Mouse (Mus musculus) midbrain, embryonic 16.5 days (tissue): Measurements from ENCODE around the gene Lmf2. TPM values are rescaled to one million over a fixed set of nuclear protein-coding genes. Genes with fewer than 3 reads are reported as not detected.

Experiments used
- ATAC-seq: fragments of 200-750 bp; cut with Nextera tagmentation; 2 replicates; pipeline ENCODE4 v1.8.0; 2017; ENCODE audit warnings: moderate TSS enrichment
- H3K27ac ChIP-seq: fragments of 300-500 bp; sonication (generic); 2 replicates; pipeline ENCODE4 v1.5.1; 2014; ENCODE audit warnings: mild to moderate bottlenecking, low read length, mixed read lengths
- H3K27me3 ChIP-seq: fragments of 300-500 bp; sonication (generic); 2 replicates; pipeline ENCODE4 v1.6.1; 2014; ENCODE audit warnings: low read depth, low read length, mixed read lengths; ENCODE audit not compliant: control insufficient read depth, insufficient read depth
- H3K36me3 ChIP-seq: fragments of 300-500 bp; sonication (generic); 2 replicates; pipeline ENCODE4 v1.6.1; 2014; ENCODE audit warnings: mild to moderate bottlenecking, low read length, moderate library complexity, mixed read lengths; ENCODE audit not compliant: control insufficient read depth, insufficient read depth
- H3K4me1 ChIP-seq: fragments of 300-500 bp; sonication (generic); 2 replicates; pipeline ENCODE4 v1.6.1; 2014; ENCODE audit warnings: mild to moderate bottlenecking, low read length, mixed read lengths; ENCODE audit not compliant: control insufficient read depth, insufficient read depth
- H3K4me2 ChIP-seq: fragments of 300-500 bp; sonication (generic); 2 replicates; pipeline ENCODE4 v1.6.1; 2014; ENCODE audit warnings: mild to moderate bottlenecking, low read length, mixed read lengths
- H3K4me3 ChIP-seq: fragments of 300-500 bp; sonication (generic); 2 replicates; pipeline ENCODE4 v1.5.1; 2014; ENCODE audit warnings: low read depth, mild to moderate bottlenecking, low read length, moderate library complexity, mixed read lengths
- H3K9ac ChIP-seq: fragments of 300-500 bp; sonication (generic); 2 replicates; pipeline ENCODE4 v1.6.1; 2014; ENCODE audit warnings: low read depth, low read length, mixed read lengths
- H3K9me3 ChIP-seq: fragments of 300-500 bp; sonication (generic); replicated peaks from 2 replicates; pipeline ENCODE4 v1.6.1; 2014; ENCODE audit warnings: mild to moderate bottlenecking, low read length, mixed read lengths; ENCODE audit not compliant: control insufficient read depth, poor library complexity, severe bottlenecking
- WGBS: fragments of 180-500 bp; shearing (Covaris S2); extraction: QIAGEN DNeasy Blood & Tissue Kit; methylation state at CpG from one replicate; pipeline ENCODE4 v1.1.7; 2014; 5-methylcytosine and 5-hydroxymethylcytosine counted together
- polyA plus RNA-seq: library from polyadenylated mRNA; unstranded; fragments of >200 nt; fragmentation: Nextera tagmentation; extraction: Ambion mirVana; gene quantifications from 2 replicates; pipeline ENCODE4 v1.2.1, GENCODE M21; 2015

The Lmf2 gene
- polyA plus RNA-seq, 1 experiment from 2014 or later: 34.9 TPM

GRCm38 (mm10) chr15:89314511-89315189 is 40.8 kb downstream of the Lmf2 start:
- Histone ChIP-seq H3K4me1 (peaks cover 32% of the 10 kb centered on the region), H3K9me3 (no peaks in the 10 kb centered on the region), H3K27me3 (no peaks in the 10 kb centered on the region), H3K9ac (peak overlapping the region; percentile 92), H3K4me3 (peak overlapping the region; percentile 95), H3K27ac (no peak overlapping the region), H3K36me3 (no peaks in the 10 kb centered on the region), H3K4me2 (peak overlapping the region; percentile 97)
- ATAC-seq: peak; percentile 69
- WGBS: under 1% methylated on average over 57 of the region's 58 CpGs

DNA sequence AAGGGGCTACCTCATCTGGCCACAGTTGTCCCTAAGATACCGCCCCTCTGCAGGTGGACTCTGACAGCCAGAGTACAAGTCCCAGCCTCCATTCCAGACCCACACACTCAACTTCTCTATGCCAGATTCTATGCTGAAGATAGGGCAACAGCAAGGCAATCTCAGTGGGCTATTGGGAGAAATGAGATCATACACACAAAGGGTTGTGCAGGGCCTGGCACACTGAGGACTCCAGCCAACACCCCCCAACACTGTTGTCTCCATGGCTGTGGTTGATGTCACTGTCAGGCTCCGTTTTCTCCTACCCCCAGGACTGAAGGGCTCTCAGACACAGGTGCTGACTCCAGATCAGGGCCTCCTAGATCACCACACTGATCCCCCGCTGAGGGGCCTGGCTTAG is 41.4 kb downstream of the Lmf2 start:
- peak overlapping the region; percentile 95 for H3K4me3 ChIP-seq

DNA sequence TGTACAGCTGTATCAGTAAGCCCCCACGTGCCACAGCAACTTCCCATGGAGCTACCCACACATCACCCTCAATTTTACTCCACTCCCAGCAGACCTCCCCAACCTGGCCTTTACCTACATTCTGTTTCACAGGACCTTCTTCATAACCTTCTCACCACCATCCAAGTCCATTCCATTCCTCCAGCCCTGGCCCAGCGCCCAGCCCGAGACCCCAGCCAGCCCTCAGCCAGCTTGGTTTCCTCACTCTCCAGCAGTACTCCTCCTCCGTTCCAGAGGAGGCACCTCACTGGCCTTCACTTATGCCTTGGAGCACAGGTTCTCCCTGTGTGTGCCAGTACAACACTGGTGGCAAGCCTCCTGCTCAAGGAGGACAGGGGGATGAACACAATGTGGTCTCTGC is 42.1 kb downstream of the Lmf2 start:
- Histone ChIP-seq H3K4me1 (peaks cover 32% of the 10 kb centered on the region), H3K4me3 (no peak overlapping the region), H3K9me3 (no peaks in the 10 kb centered on the region), H3K36me3 (no peaks in the 10 kb centered on the region), H3K9ac (peak overlapping the region; percentile 8; the same call in 1 of the 2 replicates), H3K27me3 (no peaks in the 10 kb centered on the region), H3K27ac (no peak overlapping the region), H3K4me2 (peak overlapping the region; percentile 97)
- ATAC-seq: no peak
- 82% methylated on average over 4 of the region's 4 CpGs for WGBS

More for the DNA sequence above, 41.4 kb downstream of the Lmf2 start:
- peak overlapping the region; percentile 92 for H3K9ac ChIP-seq
- no peaks in the 10 kb centered on the region for H3K27me3 ChIP-seq
- WGBS: 27% methylated on average over 3 of the region's 3 CpGs
- H3K4me2 ChIP-seq: peak overlapping the region; percentile 97
- H3K36me3 ChIP-seq: no peaks in the 10 kb centered on the region
- H3K4me1 ChIP-seq: peaks cover 32% of the 10 kb centered on the region
- no peaks in the 10 kb centered on the region for H3K9me3 ChIP-seq
- H3K27ac ChIP-seq: no peak overlapping the region
- peak; percentile 2; the same call in 1 of the 2 replicates for ATAC-seq

DNA sequence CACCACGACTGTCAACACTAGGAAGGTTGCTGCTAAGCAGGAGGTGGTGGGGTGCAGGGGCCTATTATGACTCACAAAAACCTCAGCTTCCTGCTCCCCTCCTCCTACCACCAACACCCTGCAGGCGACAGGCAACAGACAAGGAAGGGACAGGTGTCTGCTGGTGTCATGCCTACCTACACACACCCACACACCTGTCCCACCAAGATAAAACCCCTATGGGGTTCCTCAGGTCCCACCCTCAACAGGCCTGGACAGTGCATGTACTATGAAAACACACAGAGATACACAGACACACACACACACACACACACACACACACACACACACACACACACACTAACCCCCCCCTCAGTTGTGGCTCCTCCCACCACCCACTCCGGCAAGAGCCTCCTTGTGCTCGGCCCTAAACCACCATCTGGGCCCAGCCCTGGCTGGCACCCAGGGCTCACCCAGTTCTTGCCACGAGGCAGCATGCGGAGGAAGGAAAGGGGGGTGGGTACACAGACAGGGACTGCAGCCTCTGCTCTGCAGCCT is 45.4 kb downstream of the Lmf2 start:
- no peak overlapping the region for H3K4me3 ChIP-seq
- no peak overlapping the region for H3K4me2 ChIP-seq
- H3K27me3 ChIP-seq: no peaks in the 10 kb centered on the region
- WGBS: 67% methylated on average over 6 of the region's 6 CpGs
- no peak for ATAC-seq
- peaks cover 32% of the 10 kb centered on the region for H3K4me1 ChIP-seq
- H3K36me3 ChIP-seq: peaks cover 10% of the 10 kb centered on the region
- H3K9ac ChIP-seq: no peak overlapping the region
- no peak overlapping the region for H3K27ac ChIP-seq
- H3K9me3 ChIP-seq: no peaks in the 10 kb centered on the region

- WGBS: 92% methylated on average over 7 of the region's 7 CpGs
Measured at GRCm38 (mm10) chr15:89308406-89309139, 46.9 kb downstream of the Lmf2 start.

GRCm38 (mm10) chr15:89307461-89307860 is 48.0 kb downstream of the Lmf2 start:
- no peak overlapping the region for H3K4me2 ChIP-seq
- H3K27me3 ChIP-seq: no peaks in the 10 kb centered on the region
- no peak for ATAC-seq
- H3K4me1 ChIP-seq: peaks cover 12% of the 10 kb centered on the region
- 95% methylated on average over 13 of the region's 13 CpGs for WGBS
- H3K36me3 ChIP-seq: peaks cover 28% of the 10 kb centered on the region
- no peak overlapping the region for H3K4me3 ChIP-seq
- H3K9ac ChIP-seq: no peak overlapping the region
- H3K27ac ChIP-seq: no peak overlapping the region
- H3K9me3 ChIP-seq: no peaks in the 10 kb centered on the region

More at GRCm38 (mm10) chr15:89308406-89309139, 46.9 kb downstream of the Lmf2 start:
- no peak overlapping the region for H3K4me2 ChIP-seq
- peaks cover 18% of the 10 kb centered on the region for H3K36me3 ChIP-seq
- H3K27ac ChIP-seq: no peak overlapping the region
- peaks cover 23% of the 10 kb centered on the region for H3K4me1 ChIP-seq
- no peaks in the 10 kb centered on the region for H3K27me3 ChIP-seq
- H3K4me3 ChIP-seq: no peak overlapping the region
- no peak overlapping the region for H3K9ac ChIP-seq
- H3K9me3 ChIP-seq: no peaks in the 10 kb centered on the region
- ATAC-seq: no peak

DNA sequence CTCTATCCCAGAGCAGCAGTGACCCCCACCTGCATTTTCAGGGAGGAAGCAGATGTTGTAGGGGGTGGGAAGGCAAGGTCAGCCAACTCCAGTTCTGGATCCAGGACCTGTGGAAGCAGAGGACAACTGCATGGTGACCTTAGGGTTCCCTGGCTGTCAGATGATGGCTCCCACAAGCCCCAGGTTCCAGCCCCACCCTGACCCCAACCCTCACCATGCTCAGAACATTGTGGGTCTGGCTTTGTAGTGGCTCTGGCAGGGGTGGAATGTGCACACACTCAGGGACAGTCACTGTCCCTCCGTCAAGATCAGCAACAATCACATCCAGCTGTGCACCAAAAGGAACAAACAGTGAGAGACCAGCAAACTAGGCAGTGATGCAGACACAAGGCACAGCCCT is 49.5 kb downstream of the Lmf2 start:
- Histone ChIP-seq H3K27me3 (no peaks in the 10 kb centered on the region), H3K9me3 (no peaks in the 10 kb centered on the region), H3K4me1 (peaks cover 8% of the 10 kb centered on the region; the same call in 1 of the 2 replicates), H3K9ac (no peak overlapping the region), H3K4me2 (no peak overlapping the region), H3K4me3 (no peak overlapping the region), H3K36me3 (peaks cover 36% of the 10 kb centered on the region), H3K27ac (no peak overlapping the region)
- ATAC-seq: no peak
- WGBS: 58% methylated on average over 1 of the region's 1 CpGs
